8 mouse cellular contexts compared by ENCODE assay signal in genomic region chr9:44492631-44493461, GRCm38 (mm10). TPM values are rescaled to one million over a fixed set of nuclear protein-coding genes. Genes with fewer than 3 reads are reported as not detected.
DNase-seq lines count a peak whose midpoint lies in the region; ATAC-seq and TF ChIP-seq lines count a peak whose summit lies in the region.

No protein-coding gene starts in this region.

- TF ChIP-seq POLR2A in lung, adult 2 months (IDR thresholded peaks at IDR 0.05; ENCODE audit: borderline replicate concordance, extremely low read depth, low read depth, low read length): no peak

- no peak overlapping the region for H3K4me2 ChIP-seq in forebrain, embryonic 16.5 days (ENCODE audit: low read length)
- H3K4me2 ChIP-seq in intestine, postnatal 0 days (replicated peaks; ENCODE audit: low read depth): no peak overlapping the region
- peak overlapping the region; percentile 1; the same call in 1 of the 2 replicates for H3K4me2 ChIP-seq in neural tube, embryonic 15.5 days

- no peaks in the 10 kb centered on the region for H3K27me3 ChIP-seq in forebrain, embryonic 16.5 days (replicated peaks; ENCODE audit: control insufficient read depth, insufficient read depth, low read length)
- no peaks in the 10 kb centered on the region for H3K27me3 ChIP-seq in intestine, postnatal 0 days (replicated peaks; ENCODE audit: control insufficient read depth, insufficient read depth, low read length)
- no peaks in the 10 kb centered on the region for H3K27me3 ChIP-seq in neural tube, embryonic 15.5 days (replicated peaks)

- no peak for TF ChIP-seq CTCF in lung, adult 2 months (IDR thresholded peaks at IDR 0.05; ENCODE audit: insufficient read depth, low read length)
- TF ChIP-seq CTCF in intestine, postnatal 0 days (IDR thresholded peaks at IDR 0.05; ENCODE audit: low read depth): no peak

- H3K9me3 ChIP-seq in forebrain, embryonic 16.5 days (ENCODE audit: control insufficient read depth, low read length): no peaks in the 10 kb centered on the region
- H3K9me3 ChIP-seq in intestine, postnatal 0 days (ENCODE audit: control insufficient read depth): no peaks in the 10 kb centered on the region
- no peaks in the 10 kb centered on the region for H3K9me3 ChIP-seq in neural tube, embryonic 15.5 days (replicated peaks)

- no peak for ATAC-seq in forebrain, embryonic 16.5 days
- no peak for ATAC-seq in intestine, postnatal 0 days
- ATAC-seq in neural tube, embryonic 15.5 days (ENCODE audit: low FRiP score): no peak

- peak overlapping the region; percentile 30; the same call in 1 of the 2 replicates for H3K9ac ChIP-seq in forebrain, embryonic 16.5 days (replicated peaks; ENCODE audit: low read depth, low read length)
- H3K9ac ChIP-seq in intestine, postnatal 0 days (ENCODE audit: low read depth, low read length): 0 out of 2 replicates have a peak overlapping the region, but pooled peaks have one; percentile 7
- H3K9ac ChIP-seq in neural tube, embryonic 15.5 days (replicated peaks): no peak overlapping the region

- H3K36me3 ChIP-seq in forebrain, embryonic 16.5 days (ENCODE audit: control insufficient read depth, insufficient read depth): no peaks in the 10 kb centered on the region
- H3K36me3 ChIP-seq in intestine, postnatal 0 days (ENCODE audit: control insufficient read depth, insufficient read depth): no peaks in the 10 kb centered on the region; the same call in 1 of the 2 replicates
- H3K36me3 ChIP-seq in neural tube, embryonic 15.5 days: no peaks in the 10 kb centered on the region

- no peak overlapping the region for H3K27ac ChIP-seq in forebrain, embryonic 16.5 days (ENCODE audit: low read length)
- H3K27ac ChIP-seq in intestine, postnatal 0 days (ENCODE audit: low read depth, low read length): peak overlapping the region; percentile 28; the same call in 1 of the 2 replicates
- H3K27ac ChIP-seq in neural tube, embryonic 15.5 days (replicated peaks): no peak overlapping the region

- 60% methylated on average over 17 of the region's 17 CpGs for WGBS in lung, adult 2 months
- 59% methylated on average over 17 of the region's 17 CpGs for WGBS in forebrain, embryonic 16.5 days
- 77% methylated on average over 17 of the region's 17 CpGs for WGBS in intestine, postnatal 0 days
- 70% methylated on average over 17 of the region's 17 CpGs for WGBS in neural tube, embryonic 15.5 days

- peak; percentile 13 for DNase-seq in lung, adult 2 months
- DNase-seq in lung, adult 18-20 months: no peak
- DNase-seq in cerebellum, adult 11-12 months: peak; percentile 78
- DNase-seq in urinary bladder, postnatal 4 days (ENCODE audit: low spot score in 2 of 2): no peak
- DNase-seq in layer of hippocampus, postnatal 25 days (ENCODE audit: extremely low spot score in 1 of 2, low spot score in 1 of 2): no peak

- H3K4me3 ChIP-seq in lung, adult 2 months (replicated peaks; ENCODE audit: extremely low read depth, low read depth, low read length): no peak overlapping the region
- H3K4me3 ChIP-seq in forebrain, embryonic 16.5 days (replicated peaks; ENCODE audit: low read length): no peak overlapping the region
- H3K4me3 ChIP-seq in intestine, postnatal 0 days (ENCODE audit: low read depth, low read length): no peak overlapping the region
- no peak overlapping the region for H3K4me3 ChIP-seq in neural tube, embryonic 15.5 days (replicated peaks)

- H3K4me1 ChIP-seq in lung, adult 2 months (ENCODE audit: control insufficient read depth, insufficient read depth, low read length): peaks cover 70% of the 10 kb centered on the region
- H3K4me1 ChIP-seq in forebrain, embryonic 16.5 days (replicated peaks; ENCODE audit: control insufficient read depth, insufficient read depth, low read length): peaks cover 82% of the 10 kb centered on the region
- H3K4me1 ChIP-seq in intestine, postnatal 0 days (replicated peaks; ENCODE audit: control insufficient read depth, insufficient read depth, low read length): peaks cover 48% of the 10 kb centered on the region
- peaks cover 93% of the 10 kb centered on the region for H3K4me1 ChIP-seq in neural tube, embryonic 15.5 days

RNA-seq across cellular contexts. Expression of gene Bcl9l, which starts 10.2 kb away (rescaled TPM):
- 69.0 and 70.7 TPM in 2 replicates for polyA plus RNA-seq in lung, adult 2 months (2012; rRNA removed)
- polyA plus RNA-seq in forebrain, embryonic 16.5 days (2015; fragmentation: Nextera tagmentation; extraction: Ambion mirVana): 13.8 and 15.0 TPM in 2 replicates
- polyA plus RNA-seq in intestine, postnatal 0 days (2015; fragmentation: Nextera tagmentation; extraction: Ambion mirVana): 4.8 and 4.9 TPM in 2 replicates
- 9.7 and 11.5 TPM in 2 replicates for polyA plus RNA-seq in neural tube, embryonic 15.5 days (2015; fragmentation: Nextera tagmentation; extraction: Ambion mirVana)
- 10 to 100 TPM; 59.2 to 78.1 TPM for total RNA-seq in layer of hippocampus, postnatal 25 days (2021)

RNA-seq across cellular contexts. Expression of gene Upk2, which starts 38.1 kb away (rescaled TPM):
- 4.0 and 4.4 TPM in 2 replicates for polyA plus RNA-seq in lung, adult 2 months (2012; rRNA removed)
- not detected in 2 replicates for polyA plus RNA-seq in forebrain, embryonic 16.5 days (2015; fragmentation: Nextera tagmentation; extraction: Ambion mirVana)
- not detected in 2 replicates for polyA plus RNA-seq in intestine, postnatal 0 days (2015; fragmentation: Nextera tagmentation; extraction: Ambion mirVana)
- 0.73 TPM in 1 of 2 replicates, not detected in the other for polyA plus RNA-seq in neural tube, embryonic 15.5 days (2015; fragmentation: Nextera tagmentation; extraction: Ambion mirVana)
- total RNA-seq in layer of hippocampus, postnatal 25 days (2021): not detected

RNA-seq across cellular contexts. Expression of gene Foxr1, which starts 51.9 kb away (rescaled TPM):
- 0.16 TPM in 1 of 2 replicates, not detected in the other for polyA plus RNA-seq in lung, adult 2 months (2012; rRNA removed)
- not detected in 2 replicates for polyA plus RNA-seq in forebrain, embryonic 16.5 days (2015; fragmentation: Nextera tagmentation; extraction: Ambion mirVana)
- polyA plus RNA-seq in intestine, postnatal 0 days (2015; fragmentation: Nextera tagmentation; extraction: Ambion mirVana): not detected in 2 replicates
- 0.09 TPM in 1 of 2 replicates, not detected in the other for polyA plus RNA-seq in neural tube, embryonic 15.5 days (2015; fragmentation: Nextera tagmentation; extraction: Ambion mirVana)
- not detected for total RNA-seq in layer of hippocampus, postnatal 25 days (2021)

Comparison
In these comparisons a context has a peak if more than half of its experiments do, and no peak if none do; other contexts are left out.
1. DNase-seq: peak in lung, adult 2 months (single experiment) and cerebellum, adult 11-12 months (single experiment); none in lung, adult 18-20 months (0 of 2), urinary bladder, postnatal 4 days (0 of 2) and layer of hippocampus, postnatal 25 days (0 of 2).